Mouse (Mus musculus): Measurements from ENCODE around the gene Tmem161a. TPM values are rescaled to one million over a fixed set of nuclear protein-coding genes. Genes with fewer than 3 reads are reported as not detected.

The Tmem161a gene
- polyA plus RNA-seq, 1 experiment from 2014 or later, result 70.6 TPM

DNA sequence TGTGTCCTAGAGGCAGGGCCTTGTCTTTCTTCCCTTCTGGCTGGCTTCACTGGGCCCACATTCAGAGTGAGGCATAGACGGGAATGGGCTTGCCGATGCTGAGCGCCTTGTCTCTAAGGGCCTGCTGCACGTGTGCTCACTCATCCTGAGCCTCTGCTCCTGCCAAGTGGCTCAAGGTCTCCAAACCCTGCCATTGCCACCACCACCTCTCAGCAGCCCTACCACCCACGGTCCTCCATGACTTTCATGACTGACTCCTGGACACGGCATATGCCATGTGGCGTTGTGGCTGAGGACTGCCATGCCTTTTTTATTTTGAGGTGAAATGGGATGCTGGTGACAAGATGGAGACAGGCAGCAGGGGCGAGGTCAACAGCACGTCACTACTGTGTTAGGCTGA is 58.7 kb downstream of the Tmem161a start:
- H3K4me2 ChIP-seq (replicated peaks), result no peak overlapping the region
- no peaks in the 10 kb centered on the region for H3K9me3 ChIP-seq
- H3K36me3 ChIP-seq, result peaks cover 38% of the 10 kb centered on the region
- ATAC-seq (ENCODE audit: low FRiP score, low read depth), result no peak
- H3K27me3 ChIP-seq, result no peaks in the 10 kb centered on the region
- H3K9ac ChIP-seq, result no peak overlapping the region
- 91% methylated on average over 9 of the region's 9 CpGs for WGBS
- peaks cover 21% of the 10 kb centered on the region for H3K4me1 ChIP-seq
- H3K27ac ChIP-seq, result no peak overlapping the region
- H3K4me3 ChIP-seq, result no peak overlapping the region

Other genes starting within 250 kb of the Tmem161a start
- 37.7 and 40.7 TPM in 2 replicates for gene Gatad2a, start 176.0 kb upstream of the Tmem161a start, polyA plus RNA-seq (2015; fragmentation: Nextera tagmentation; extraction: Ambion mirVana)
- 59.5 and 62.8 TPM in 2 replicates for gene Mau2, start 129.6 kb upstream of the Tmem161a start, polyA plus RNA-seq (2015; fragmentation: Nextera tagmentation; extraction: Ambion mirVana)
- 54.5 and 58.5 TPM in 2 replicates for gene Sugp1, start 129.5 kb upstream of the Tmem161a start, polyA plus RNA-seq (2015; fragmentation: Nextera tagmentation; extraction: Ambion mirVana)
- gene Tm6sf2, start 99.4 kb upstream of the Tmem161a start, polyA plus RNA-seq (2015; fragmentation: Nextera tagmentation; extraction: Ambion mirVana), result 1.0 and 1.2 TPM in 2 replicates
- gene Hapln4, start 88.9 kb upstream of the Tmem161a start, polyA plus RNA-seq (2015; fragmentation: Nextera tagmentation; extraction: Ambion mirVana), result not detected in 2 replicates
- gene Ncan, start 51.5 kb upstream of the Tmem161a start, polyA plus RNA-seq (2015; fragmentation: Nextera tagmentation; extraction: Ambion mirVana), result 0.67 and 0.87 TPM in 2 replicates
- gene Nr2c2ap, start 41.0 kb upstream of the Tmem161a start, polyA plus RNA-seq (2015; fragmentation: Nextera tagmentation; extraction: Ambion mirVana), result 25.1 and 26.0 TPM in 2 replicates
- gene Rfxank, start 33.2 kb upstream of the Tmem161a start, polyA plus RNA-seq (2015; fragmentation: Nextera tagmentation; extraction: Ambion mirVana), result 23.8 and 26.0 TPM in 2 replicates
- 51.0 and 56.0 TPM in 2 replicates for gene Borcs8, start 32.9 kb upstream of the Tmem161a start, polyA plus RNA-seq (2015; fragmentation: Nextera tagmentation; extraction: Ambion mirVana)
- gene Mef2b, start 32.6 kb upstream of the Tmem161a start, polyA plus RNA-seq (2015; fragmentation: Nextera tagmentation; extraction: Ambion mirVana), result 0.38 TPM in 2 replicates
- gene Slc25a42, start 39.9 kb downstream of the Tmem161a start, polyA plus RNA-seq (2015; fragmentation: Nextera tagmentation; extraction: Ambion mirVana), result 4.0 and 4.6 TPM in 2 replicates
- gene Sugp2, start 61.9 kb downstream of the Tmem161a start, polyA plus RNA-seq (2015; fragmentation: Nextera tagmentation; extraction: Ambion mirVana), result 37.0 and 40.5 TPM in 2 replicates
- 25.5 and 26.2 TPM in 2 replicates for gene Armc6, start 62.1 kb downstream of the Tmem161a start, polyA plus RNA-seq (2015; fragmentation: Nextera tagmentation; extraction: Ambion mirVana)
- 57.9 and 58.1 TPM in 2 replicates for gene Homer3, start 110.5 kb downstream of the Tmem161a start, polyA plus RNA-seq (2015; fragmentation: Nextera tagmentation; extraction: Ambion mirVana)
- gene Ddx49, start 130.1 kb downstream of the Tmem161a start, polyA plus RNA-seq (2015; fragmentation: Nextera tagmentation; extraction: Ambion mirVana), result 55.8 and 60.9 TPM in 2 replicates
- 340 and 345 TPM in 2 replicates for gene Cope, start 130.2 kb downstream of the Tmem161a start, polyA plus RNA-seq (2015; fragmentation: Nextera tagmentation; extraction: Ambion mirVana)
- 10.0 and 10.2 TPM in 2 replicates for gene Cers1, start 143.4 kb downstream of the Tmem161a start, polyA plus RNA-seq (2015; fragmentation: Nextera tagmentation; extraction: Ambion mirVana)
- gene Gdf1, start 157.5 kb downstream of the Tmem161a start, polyA plus RNA-seq (2015; fragmentation: Nextera tagmentation; extraction: Ambion mirVana), result 0.78 and 2.7 TPM in 2 replicates
- 18.7 and 19.5 TPM in 2 replicates for gene Upf1, start 180.9 kb downstream of the Tmem161a start, polyA plus RNA-seq (2015; fragmentation: Nextera tagmentation; extraction: Ambion mirVana)
- 26.4 and 40.8 TPM in 2 replicates for gene Comp, start 201.2 kb downstream of the Tmem161a start, polyA plus RNA-seq (2015; fragmentation: Nextera tagmentation; extraction: Ambion mirVana)